Mouse (Mus musculus): ENCODE results near the gene Fam71b. TPM values are rescaled to one million over a fixed set of nuclear protein-coding genes. Genes with fewer than 3 reads are reported as not detected.

Fam71b gene
- polyA plus RNA-seq (2015; fragmentation: Nextera tagmentation; extraction: Ambion mirVana), result not detected in 2 replicates

GRCm38 (mm10) chr11:46396167-46396859 lies at the start of gene Fam71b:
Gene Fam71b, plus strand, starts transcription at chr11:46396559.
- 80% methylated on average over 13 of the region's 13 CpGs for WGBS
- H3K4me3 ChIP-seq (replicated peaks), result no peak within 1 kb of the TSS
- H3K9ac ChIP-seq, result no peak within 1 kb of the TSS
- H3K4me1 ChIP-seq, result 0 out of 2 replicates have a peak, but pooled peaks cover 2% of the 10 kb centered on the region
- no peaks in the 10 kb centered on the region for H3K9me3 ChIP-seq (replicated peaks)
- H3K36me3 ChIP-seq, result no peaks in the 10 kb centered on the region
- no peaks in the 10 kb centered on the region for H3K27me3 ChIP-seq
- no peak within 1 kb of the TSS for H3K4me2 ChIP-seq
- H3K27ac ChIP-seq, result no peak within 1 kb of the TSS
- ATAC-seq (replicated peaks; ENCODE audit: low FRiP score), result no peak

- Histone ChIP-seq H3K9me3 (replicated peaks) (no peaks in the 10 kb centered on the region), H3K9ac (no peak overlapping the region), H3K4me1 (no peaks in the 10 kb centered on the region), H3K27ac (no peak overlapping the region), H3K4me3 (replicated peaks) (no peak overlapping the region), H3K4me2 (no peak overlapping the region), H3K36me3 (no peaks in the 10 kb centered on the region), H3K27me3 (no peaks in the 10 kb centered on the region)
- ATAC-seq (replicated peaks; ENCODE audit: low FRiP score), result no peak
- 78% methylated on average over 5 of the region's 5 CpGs for WGBS
Observed at GRCm38 (mm10) chr11:46347756-46348155, 48.6 kb upstream of the Fam71b start.

- Histone ChIP-seq H3K9ac (no peak overlapping the region), H3K9me3 (replicated peaks) (no peaks in the 10 kb centered on the region), H3K4me3 (replicated peaks) (no peak overlapping the region), H3K36me3 (no peaks in the 10 kb centered on the region), H3K4me1 (no peaks in the 10 kb centered on the region), H3K27ac (no peak overlapping the region), H3K27me3 (no peaks in the 10 kb centered on the region), H3K4me2 (no peak overlapping the region)
- 78% methylated on average over 3 of the region's 3 CpGs for WGBS
- ATAC-seq (replicated peaks; ENCODE audit: low FRiP score), result no peak
Observed at GRCm38 (mm10) chr11:46348416-46348815, 47.9 kb upstream of the Fam71b start.

DNA sequence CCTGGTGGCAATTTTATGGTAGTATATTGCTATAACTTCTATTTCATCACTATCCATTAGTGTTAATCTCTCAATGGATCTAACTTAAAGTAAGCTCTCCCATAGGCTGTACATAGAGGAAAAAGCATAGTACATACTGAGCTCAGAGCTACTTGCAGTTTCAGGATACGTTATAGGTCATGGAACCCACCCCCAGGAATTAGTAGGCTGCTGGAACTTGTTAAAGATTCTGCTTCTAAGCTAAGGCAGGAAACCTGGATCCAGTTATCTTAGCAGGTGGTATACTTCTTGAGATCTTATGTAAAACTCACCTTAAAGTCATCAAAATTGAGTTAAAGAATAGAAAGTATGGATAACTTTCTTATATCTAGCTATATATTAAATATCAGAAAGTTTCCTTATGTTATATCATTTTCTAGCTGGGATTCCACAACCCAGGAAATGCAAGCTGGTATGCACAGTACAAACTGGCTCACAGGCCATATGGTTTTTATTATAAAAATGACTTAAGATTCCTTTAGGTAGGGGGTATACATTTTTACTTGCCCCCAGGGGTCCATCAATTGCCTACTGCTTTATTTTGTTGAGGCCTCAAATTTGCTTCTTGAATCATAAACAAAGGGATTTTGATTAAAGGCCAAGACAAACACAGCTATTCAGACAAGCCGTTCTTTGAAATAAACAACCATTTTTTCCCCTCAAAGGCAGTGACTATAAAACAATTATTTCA lies 46.5 kb upstream of the Fam71b start:
- Histone ChIP-seq H3K4me1 (no peaks in the 10 kb centered on the region), H3K4me3 (replicated peaks) (no peak overlapping the region), H3K27ac (no peak overlapping the region), H3K9me3 (replicated peaks) (no peaks in the 10 kb centered on the region), H3K9ac (no peak overlapping the region), H3K27me3 (no peaks in the 10 kb centered on the region), H3K4me2 (no peak overlapping the region), H3K36me3 (no peaks in the 10 kb centered on the region)
- 62% methylated on average over 2 of the region's 2 CpGs for WGBS
- no peak for ATAC-seq (replicated peaks; ENCODE audit: low FRiP score)

DNA sequence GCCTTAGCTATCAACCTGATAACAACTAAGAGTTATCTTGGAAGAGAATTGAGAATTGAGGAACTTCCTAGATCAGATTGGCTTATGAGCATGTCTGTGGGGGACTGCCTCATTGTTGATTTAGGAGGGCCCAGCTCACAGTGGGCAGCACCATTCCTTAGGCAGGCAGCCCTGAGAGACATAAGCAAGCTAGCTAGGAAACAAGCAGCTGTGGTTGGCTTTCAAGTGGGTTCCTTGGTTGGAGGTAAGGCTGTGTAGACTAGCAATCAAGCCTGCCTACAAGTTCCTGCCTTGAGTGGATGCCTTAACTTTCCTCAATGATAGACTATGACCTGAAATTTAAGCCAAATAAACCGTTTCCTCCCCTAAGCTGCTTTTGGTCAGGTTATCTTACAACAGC lies 38.0 kb upstream of the Fam71b start:
- WGBS, result 50% methylated on average over 1 of the region's 1 CpGs
- no peak overlapping the region for H3K9ac ChIP-seq
- ATAC-seq (replicated peaks; ENCODE audit: low FRiP score), result no peak

DNA sequence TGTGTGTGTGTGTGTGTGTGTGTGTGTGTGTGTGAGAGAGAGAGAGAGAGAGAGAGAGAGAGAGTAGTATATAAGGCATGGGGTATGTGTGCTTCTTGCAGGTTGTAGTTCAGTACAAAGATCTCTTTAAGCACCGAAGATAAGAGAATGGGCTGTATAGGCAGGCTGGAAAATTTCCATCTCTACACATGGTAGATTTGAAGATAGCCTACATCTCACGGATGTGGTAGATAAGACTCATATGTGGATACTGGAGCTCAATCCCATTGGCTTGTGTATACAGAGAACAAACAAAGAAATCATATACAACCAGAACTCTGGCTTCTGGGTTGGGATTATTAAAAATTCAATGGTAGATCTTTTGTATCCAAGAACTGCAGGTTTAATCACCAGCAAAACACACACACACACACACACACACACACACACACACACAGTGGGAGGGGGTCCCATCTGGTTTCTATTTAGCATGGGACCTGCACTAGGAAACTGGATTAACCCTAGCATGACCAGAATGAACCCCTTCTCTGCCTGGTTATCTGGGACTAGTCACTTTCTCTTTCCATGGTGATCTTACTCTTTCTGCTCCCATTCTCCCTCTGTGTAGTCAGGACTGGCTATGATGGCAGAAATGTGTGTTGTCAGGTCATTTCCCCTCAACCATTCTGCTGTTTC lies 35.2 kb upstream of the Fam71b start:
- Histone ChIP-seq H3K9me3 (replicated peaks) (no peaks in the 10 kb centered on the region), H3K4me1 (no peaks in the 10 kb centered on the region), H3K4me2 (no peak overlapping the region), H3K36me3 (no peaks in the 10 kb centered on the region), H3K27ac (no peak overlapping the region), H3K9ac (no peak overlapping the region), H3K27me3 (no peaks in the 10 kb centered on the region), H3K4me3 (replicated peaks) (no peak overlapping the region)
- 92% methylated on average over 2 of the region's 2 CpGs for WGBS
- no peak for ATAC-seq (replicated peaks; ENCODE audit: low FRiP score)

More for the DNA sequence above, 38.0 kb upstream of the Fam71b start:
- Histone ChIP-seq H3K36me3 (no peaks in the 10 kb centered on the region), H3K9me3 (replicated peaks) (no peaks in the 10 kb centered on the region), H3K27me3 (no peaks in the 10 kb centered on the region), H3K4me2 (no peak overlapping the region), H3K27ac (no peak overlapping the region), H3K4me1 (no peaks in the 10 kb centered on the region), H3K4me3 (replicated peaks) (no peak overlapping the region)

- Histone ChIP-seq H3K27me3 (no peaks in the 10 kb centered on the region), H3K4me2 (no peak overlapping the region), H3K36me3 (no peaks in the 10 kb centered on the region), H3K4me3 (replicated peaks) (no peak overlapping the region), H3K9ac (no peak overlapping the region), H3K27ac (no peak overlapping the region), H3K4me1 (no peaks in the 10 kb centered on the region), H3K9me3 (replicated peaks) (no peaks in the 10 kb centered on the region)
- 71% methylated on average over 18 of the region's 18 CpGs for WGBS
- ATAC-seq (replicated peaks; ENCODE audit: low FRiP score), result no peak
Observed at GRCm38 (mm10) chr11:46362061-46363022, 34.0 kb upstream of the Fam71b start.

- Histone ChIP-seq H3K9me3 (replicated peaks) (no peaks in the 10 kb centered on the region), H3K27ac (no peak overlapping the region), H3K27me3 (no peaks in the 10 kb centered on the region), H3K4me1 (no peaks in the 10 kb centered on the region), H3K4me2 (no peak overlapping the region), H3K9ac (no peak overlapping the region), H3K4me3 (replicated peaks) (no peak overlapping the region), H3K36me3 (no peaks in the 10 kb centered on the region)
- no peak for ATAC-seq (replicated peaks; ENCODE audit: low FRiP score)
- 90% methylated on average over 9 of the region's 9 CpGs for WGBS
Observed at GRCm38 (mm10) chr11:46363864-46364263, 32.5 kb upstream of the Fam71b start.

- WGBS, result 59% methylated on average over 5 of the region's 5 CpGs
- no peak for ATAC-seq (replicated peaks; ENCODE audit: low FRiP score)
- Histone ChIP-seq H3K9me3 (replicated peaks) (no peaks in the 10 kb centered on the region), H3K9ac (no peak overlapping the region), H3K4me1 (no peaks in the 10 kb centered on the region), H3K36me3 (no peaks in the 10 kb centered on the region), H3K27me3 (no peaks in the 10 kb centered on the region), H3K27ac (no peak overlapping the region), H3K4me3 (replicated peaks) (no peak overlapping the region), H3K4me2 (no peak overlapping the region)
Observed at GRCm38 (mm10) chr11:46365744-46366143, 30.6 kb upstream of the Fam71b start.

GRCm38 (mm10) chr11:46366357-46366756 lies 30.0 kb upstream of the Fam71b start:
- Histone ChIP-seq H3K36me3 (no peaks in the 10 kb centered on the region), H3K27ac (no peak overlapping the region), H3K27me3 (no peaks in the 10 kb centered on the region), H3K4me2 (no peak overlapping the region), H3K4me1 (no peaks in the 10 kb centered on the region), H3K4me3 (replicated peaks) (no peak overlapping the region), H3K9ac (no peak overlapping the region), H3K9me3 (replicated peaks) (no peaks in the 10 kb centered on the region)
- ATAC-seq (replicated peaks; ENCODE audit: low FRiP score), result no peak
- 27% methylated on average over 3 of the region's 3 CpGs for WGBS

DNA sequence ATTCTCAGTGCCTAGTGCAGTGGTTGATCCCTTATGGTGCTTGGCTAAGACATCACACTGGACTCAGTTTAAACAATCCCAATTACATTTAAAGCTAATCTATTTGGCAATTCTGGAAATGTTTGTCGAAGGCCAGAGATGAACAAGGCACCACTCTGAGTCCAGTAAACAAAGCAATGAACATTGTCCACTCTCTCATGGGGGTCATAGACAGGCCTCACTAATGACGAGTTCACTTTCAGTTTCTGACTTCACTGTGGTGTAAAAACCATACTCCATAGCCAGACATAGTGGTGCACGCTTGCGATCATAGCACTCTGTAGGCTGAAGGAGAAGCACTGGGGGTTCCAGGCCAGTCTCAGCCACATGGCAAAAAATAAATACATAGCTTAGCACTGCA lies 25.9 kb upstream of the Fam71b start:
- Histone ChIP-seq H3K27me3 (no peaks in the 10 kb centered on the region), H3K9me3 (replicated peaks) (no peaks in the 10 kb centered on the region), H3K9ac (no peak overlapping the region), H3K4me1 (no peaks in the 10 kb centered on the region), H3K4me2 (no peak overlapping the region), H3K27ac (no peak overlapping the region), H3K4me3 (replicated peaks) (no peak overlapping the region), H3K36me3 (no peaks in the 10 kb centered on the region)
- WGBS, result 93% methylated on average over 4 of the region's 4 CpGs
- no peak for ATAC-seq (replicated peaks; ENCODE audit: low FRiP score)
